Mouse (Mus musculus) heart, postnatal 4 days (tissue): Measurements from ENCODE around the gene Lrch3. TPM values are rescaled to one million over a fixed set of nuclear protein-coding genes. Genes with fewer than 3 reads are reported as not detected.
"Not testable (repeated sequence)": the region's sequence is repeated elsewhere in the genome, so short reads cannot be mapped to it uniquely, and the experiment has no call there.

Source experiments
- DNase-seq: peaks from one replicate; pipeline ENCODE4 v3.0.0; 2021
- total RNA-seq, 2 experiments: library from RNA; stranded (reverse); gene quantifications; 2 replicates each; pipeline ENCODE4 v1.2.3; 2021

The Lrch3 gene
- total RNA-seq, 2 experiments from 2014 or later: 29.0 to 30.9 TPM

- no peak for DNase-seq
Observed at GRCm38 (mm10) chr16:32915292-32916068, 1.6 kb downstream of the Lrch3 start.

- DNase-seq: not testable (repeated sequence)
Observed at GRCm38 (mm10) chr16:32926629-32927028, 12.7 kb downstream of the Lrch3 start.

GRCm38 (mm10) chr16:32927044-32927443, 13.1 kb downstream of the Lrch3 start:
- DNase-seq: no peak

- DNase-seq: no peak
Observed at GRCm38 (mm10) chr16:32929918-32930317, 16.0 kb downstream of the Lrch3 start.

GRCm38 (mm10) chr16:32934470-32934869, 20.6 kb downstream of the Lrch3 start:
- DNase-seq: no peak

GRCm38 (mm10) chr16:32935088-32935487, 21.2 kb downstream of the Lrch3 start:
- no peak for DNase-seq

GRCm38 (mm10) chr16:32937358-32937757, 23.5 kb downstream of the Lrch3 start:
- DNase-seq: no peak

- DNase-seq: peak; percentile 45
Observed at GRCm38 (mm10) chr16:32939301-32939700, 25.4 kb downstream of the Lrch3 start.

GRCm38 (mm10) chr16:32939716-32940115, 25.8 kb downstream of the Lrch3 start:
- DNase-seq: not testable (repeated sequence)

GRCm38 (mm10) chr16:32941226-32941625, 27.3 kb downstream of the Lrch3 start:
- DNase-seq: not testable (repeated sequence)

GRCm38 (mm10) chr16:32942694-32943093, 28.8 kb downstream of the Lrch3 start:
- no peak for DNase-seq

GRCm38 (mm10) chr16:32945379-32945778, 31.5 kb downstream of the Lrch3 start:
- no peak for DNase-seq

GRCm38 (mm10) chr16:32948016-32948415, 34.1 kb downstream of the Lrch3 start:
- DNase-seq: no peak

GRCm38 (mm10) chr16:32948656-32949055, 34.8 kb downstream of the Lrch3 start:
- DNase-seq: no peak

- no peak for DNase-seq
Observed at GRCm38 (mm10) chr16:32949281-32949680, 35.4 kb downstream of the Lrch3 start.

GRCm38 (mm10) chr16:32951074-32951473, 37.2 kb downstream of the Lrch3 start:
- DNase-seq: no peak

GRCm38 (mm10) chr16:32953806-32954205, 39.9 kb downstream of the Lrch3 start:
- no peak for DNase-seq

GRCm38 (mm10) chr16:32954304-32954703, 40.4 kb downstream of the Lrch3 start:
- no peak for DNase-seq

- DNase-seq: no peak
Observed at GRCm38 (mm10) chr16:32956889-32957288, 43.0 kb downstream of the Lrch3 start.

- DNase-seq: no peak
Observed at GRCm38 (mm10) chr16:32972535-32972934, 58.6 kb downstream of the Lrch3 start.

GRCm38 (mm10) chr16:32973047-32973446, 59.1 kb downstream of the Lrch3 start:
- DNase-seq: no peak

- DNase-seq: no peak
Observed at GRCm38 (mm10) chr16:32980227-32980626, 66.3 kb downstream of the Lrch3 start.

GRCm38 (mm10) chr16:32981405-32981804, 67.5 kb downstream of the Lrch3 start:
- no peak for DNase-seq

GRCm38 (mm10) chr16:32984631-32985030, 70.7 kb downstream of the Lrch3 start:
- no peak for DNase-seq

- DNase-seq: no peak
Observed at GRCm38 (mm10) chr16:32992158-32992557, 78.3 kb downstream of the Lrch3 start.
